Mouse (Mus musculus) forebrain, embryonic 11.5 days (tissue): ENCODE measurements around the gene Rasgrp2. TPM values are rescaled to one million over a fixed set of nuclear protein-coding genes. Genes with fewer than 3 reads are reported as not detected.

ENCODE experiments used
- ATAC-seq: fragments of 200-750 bp; cut with Nextera tagmentation; replicated peaks from 2 replicates; pipeline ENCODE4 v1.8.0; 2017; ENCODE audit warnings: moderate TSS enrichment; ENCODE audit not compliant: low FRiP score
- DNase-seq: peaks from one replicate; pipeline ENCODE4 v3.0.0-alpha.2; 2017; ENCODE audit warnings: low spot score
- H3K27ac ChIP-seq: fragments of 300-500 bp; sonication (generic); 2 replicates; pipeline ENCODE4 v1.5.1; 2014; ENCODE audit warnings: low read depth, low read length
- H3K27me3 ChIP-seq: fragments of 300-500 bp; sonication (generic); 2 replicates; pipeline ENCODE4 v1.6.1; 2014; ENCODE audit warnings: mild to moderate bottlenecking, low read length, mixed read lengths; ENCODE audit not compliant: control insufficient read depth, insufficient read depth
- H3K36me3 ChIP-seq: fragments of 300-500 bp; sonication (generic); 2 replicates; pipeline ENCODE4 v1.6.1; 2014; ENCODE audit warnings: mild to moderate bottlenecking, low read length, moderate library complexity, mixed read lengths; ENCODE audit not compliant: control insufficient read depth, insufficient read depth
- H3K4me1 ChIP-seq: fragments of 300-500 bp; sonication (generic); replicated peaks from 2 replicates; pipeline ENCODE4 v1.6.1; 2014; ENCODE audit warnings: low read length, mixed read lengths; ENCODE audit not compliant: control insufficient read depth, insufficient read depth
- H3K4me2 ChIP-seq: fragments of 300-500 bp; sonication (generic); 2 replicates; pipeline ENCODE4 v1.6.1; 2014; ENCODE audit warnings: low read depth, mild to moderate bottlenecking, low read length, moderate library complexity, mixed read lengths; ENCODE audit not compliant: severe bottlenecking
- H3K4me3 ChIP-seq: fragments of 300-500 bp; sonication (generic); 2 replicates; pipeline ENCODE4 v1.5.1; 2014; ENCODE audit warnings: low read depth, low read length
- H3K9ac ChIP-seq: fragments of 300-500 bp; sonication (generic); 2 replicates; pipeline ENCODE4 v1.6.1; 2014; ENCODE audit warnings: low read length
- H3K9me3 ChIP-seq: fragments of 300-500 bp; sonication (generic); 2 replicates; pipeline ENCODE4 v1.6.1; 2016; ENCODE audit warnings: low read length, mixed read lengths; ENCODE audit not compliant: control insufficient read depth
- WGBS: fragments of 180-500 bp; shearing (Covaris S2); extraction: QIAGEN DNeasy Blood & Tissue Kit; methylation state at CpG from one replicate; pipeline ENCODE4 v1.1.7; 2014; 5-methylcytosine and 5-hydroxymethylcytosine counted together
- polyA plus RNA-seq: library from polyadenylated mRNA; unstranded; fragments of >200 nt; fragmentation: Nextera tagmentation; extraction: Ambion mirVana; gene quantifications from 2 replicates; pipeline ENCODE4 v1.2.1, GENCODE M21; 2014

Rasgrp2 gene
- polyA plus RNA-seq, 1 experiment from 2014 or later: 9.5 TPM

- Histone ChIP-seq H3K9ac (no peak overlapping the region), H3K27me3 (no peaks in the 10 kb centered on the region), H3K4me3 (no peak overlapping the region), H3K9me3 (no peaks in the 10 kb centered on the region), H3K36me3 (no peaks in the 10 kb centered on the region), H3K27ac (no peak overlapping the region; the same call in 1 of the 2 replicates), H3K4me1 (peaks cover 3% of the 10 kb centered on the region; the same call in 1 of the 2 replicates), H3K4me2 (no peak overlapping the region)
- ATAC-seq: no peak
- no peak for DNase-seq
- 49% methylated on average over 10 of the region's 10 CpGs for WGBS
Observed at GRCm38 (mm10) chr19:6464306-6465071, 65.3 kb downstream of the Rasgrp2 start.

Other genes with a start within 250 kb of the Rasgrp2 start
- gene Majin, start 215.0 kb upstream of the Rasgrp2 start, polyA plus RNA-seq: not detected in 2 replicates
- gene Gpha2, start 173.0 kb upstream of the Rasgrp2 start, polyA plus RNA-seq: 0.65 TPM in 1 of 2 replicates, not detected in the other
- 41.4 and 45.6 TPM in 2 replicates for gene Ppp2r5b, start 163.5 kb upstream of the Rasgrp2 start, polyA plus RNA-seq
- 12.3 and 14.6 TPM in 2 replicates for gene Atg2a, start 157.7 kb upstream of the Rasgrp2 start, polyA plus RNA-seq
- gene Ehd1, start 122.6 kb upstream of the Rasgrp2 start, polyA plus RNA-seq: 72.6 and 74.2 TPM in 2 replicates
- gene Cdc42bpg, start 92.9 kb upstream of the Rasgrp2 start, polyA plus RNA-seq: 0.55 TPM in 2 replicates
- 83.5 and 97.8 TPM in 2 replicates for gene Men1, start 64.4 kb upstream of the Rasgrp2 start, polyA plus RNA-seq
- gene Map4k2, start 58.2 kb upstream of the Rasgrp2 start, polyA plus RNA-seq: 11.8 and 13.7 TPM in 2 replicates
- 275 and 283 TPM in 2 replicates for gene Sf1, start 35.6 kb upstream of the Rasgrp2 start, polyA plus RNA-seq
- gene Pygm, start 14.9 kb upstream of the Rasgrp2 start, polyA plus RNA-seq: 1.2 TPM in 2 replicates
- gene Nrxn2, start 19.4 kb downstream of the Rasgrp2 start, polyA plus RNA-seq: 8.1 and 10.4 TPM in 2 replicates
- not detected in 2 replicates for gene Slc22a12, start 143.7 kb downstream of the Rasgrp2 start, polyA plus RNA-seq